Mouse (Mus musculus) forebrain, embryonic 12.5 days (tissue): ENCODE data around the gene Galnt18. TPM values are rescaled to one million over a fixed set of nuclear protein-coding genes. Genes with fewer than 3 reads are reported as not detected.

Experiments
- ATAC-seq: fragments of 200-750 bp; cut with Nextera tagmentation; 2 replicates; pipeline ENCODE4 v1.8.0; 2017; ENCODE audit warnings: moderate TSS enrichment; ENCODE audit not compliant: low FRiP score
- H3K27ac ChIP-seq: fragments of 300-500 bp; sonication (generic); 2 replicates; pipeline ENCODE4 v1.5.1; 2016; ENCODE audit warnings: mild to moderate bottlenecking
- H3K27me3 ChIP-seq: fragments of 300-500 bp; sonication (generic); 2 replicates; pipeline ENCODE4 v1.6.1; 2016; ENCODE audit warnings: mild to moderate bottlenecking
- H3K36me3 ChIP-seq: fragments of 300-500 bp; sonication (generic); replicated peaks from 2 replicates; pipeline ENCODE4 v1.6.1; 2016; ENCODE audit warnings: mild to moderate bottlenecking
- H3K4me1 ChIP-seq: fragments of 300-500 bp; sonication (generic); 2 replicates; pipeline ENCODE4 v1.6.1; 2016
- H3K4me2 ChIP-seq: fragments of 300-500 bp; sonication (generic); 2 replicates; pipeline ENCODE4 v1.6.1; 2016; ENCODE audit warnings: mild to moderate bottlenecking, moderate library complexity
- H3K4me3 ChIP-seq: fragments of 300-500 bp; sonication (generic); replicated peaks from 2 replicates; pipeline ENCODE4 v1.5.1; 2016; ENCODE audit warnings: mild to moderate bottlenecking
- H3K9ac ChIP-seq: fragments of 300-500 bp; sonication (generic); 2 replicates; pipeline ENCODE4 v1.6.1; 2016; ENCODE audit warnings: mild to moderate bottlenecking
- H3K9me3 ChIP-seq: fragments of 300-500 bp; sonication (generic); 2 replicates; pipeline ENCODE4 v1.6.1; 2016
- WGBS: fragments of 180-500 bp; shearing (Covaris S2); methylation state at CpG from one replicate; pipeline ENCODE4 v1.1.7; 2016; 5-methylcytosine and 5-hydroxymethylcytosine counted together
- microRNA-seq: library from miRNA; unstranded; fragments of <30 nt; microRNA quantifications from one replicate; pipeline ENCODE4, GENCODE M21; 2017
- polyA plus RNA-seq: library from polyadenylated mRNA; unstranded; fragments of >200 nt; fragmentation: Nextera tagmentation; extraction: Ambion mirVana; gene quantifications from 2 replicates; pipeline ENCODE4 v1.2.1, GENCODE M21; 2016

Galnt18 gene
- polyA plus RNA-seq, 1 experiment from 2014 or later, result 5.6 TPM

GRCm38 (mm10) chr7:111466121-111466520 lies 313.7 kb downstream of the Galnt18 start:
- 85% methylated on average over 3 of the region's 3 CpGs for WGBS
- no peaks in the 10 kb centered on the region for H3K4me1 ChIP-seq

GRCm38 (mm10) chr7:111459716-111460115 lies 320.1 kb downstream of the Galnt18 start:
- no peak overlapping the region for H3K27ac ChIP-seq
- no peak overlapping the region for H3K9ac ChIP-seq
- no peaks in the 10 kb centered on the region for H3K9me3 ChIP-seq
- no peak overlapping the region for H3K4me2 ChIP-seq
- H3K27me3 ChIP-seq, result no peaks in the 10 kb centered on the region
- 83% methylated on average over 4 of the region's 4 CpGs for WGBS
- H3K4me1 ChIP-seq, result no peaks in the 10 kb centered on the region
- no peak overlapping the region for H3K4me3 ChIP-seq
- no peaks in the 10 kb centered on the region for H3K36me3 ChIP-seq
- ATAC-seq, result no peak

More at GRCm38 (mm10) chr7:111466121-111466520, 313.7 kb downstream of the Galnt18 start:
- H3K36me3 ChIP-seq, result no peaks in the 10 kb centered on the region
- no peak overlapping the region for H3K4me3 ChIP-seq
- ATAC-seq, result no peak
- H3K4me2 ChIP-seq, result no peak overlapping the region
- no peaks in the 10 kb centered on the region for H3K9me3 ChIP-seq
- H3K27ac ChIP-seq, result no peak overlapping the region
- H3K9ac ChIP-seq, result no peak overlapping the region
- H3K27me3 ChIP-seq, result no peaks in the 10 kb centered on the region

- Histone ChIP-seq H3K9me3 (no peaks in the 10 kb centered on the region), H3K27ac (no peak overlapping the region), H3K4me2 (no peak overlapping the region), H3K27me3 (no peaks in the 10 kb centered on the region), H3K36me3 (no peaks in the 10 kb centered on the region), H3K4me3 (no peak overlapping the region), H3K4me1 (no peaks in the 10 kb centered on the region), H3K9ac (no peak overlapping the region)
- whole genome bisulfite sequencing, result 86% methylated on average over 3 of the region's 3 CpGs
- no peak for ATAC-seq
Observed at GRCm38 (mm10) chr7:111456007-111456406, 323.8 kb downstream of the Galnt18 start.

- no peaks in the 10 kb centered on the region for H3K9me3 ChIP-seq
- no peak for ATAC-seq
- no peaks in the 10 kb centered on the region for H3K36me3 ChIP-seq
- no peaks in the 10 kb centered on the region for H3K4me1 ChIP-seq
- no peaks in the 10 kb centered on the region for H3K27me3 ChIP-seq
- 90% methylated on average over 4 of the region's 4 CpGs for WGBS
- H3K9ac ChIP-seq, result no peak overlapping the region
- H3K4me3 ChIP-seq, result no peak overlapping the region
- no peak overlapping the region for H3K27ac ChIP-seq
- H3K4me2 ChIP-seq, result no peak overlapping the region
Observed at GRCm38 (mm10) chr7:111455541-111455940, 324.2 kb downstream of the Galnt18 start.

- Histone ChIP-seq H3K27me3 (no peaks in the 10 kb centered on the region), H3K4me3 (no peak overlapping the region)
- WGBS, result 43% methylated on average over 1 of the region's 1 CpGs
Observed at GRCm38 (mm10) chr7:111452000-111452399, 327.8 kb downstream of the Galnt18 start.

GRCm38 (mm10) chr7:111450286-111451095 lies 329.3 kb downstream of the Galnt18 start:
- Histone ChIP-seq H3K4me3 (no peak overlapping the region), H3K9ac (no peak overlapping the region), H3K27me3 (no peaks in the 10 kb centered on the region), H3K4me2 (no peak overlapping the region), H3K27ac (no peak overlapping the region), H3K9me3 (no peaks in the 10 kb centered on the region), H3K4me1 (no peaks in the 10 kb centered on the region), H3K36me3 (no peaks in the 10 kb centered on the region)
- 81% methylated on average over 6 of the region's 6 CpGs for WGBS
- no peak for ATAC-seq

More at GRCm38 (mm10) chr7:111452000-111452399, 327.8 kb downstream of the Galnt18 start:
- Histone ChIP-seq H3K9me3 (no peaks in the 10 kb centered on the region), H3K4me1 (no peaks in the 10 kb centered on the region), H3K27ac (no peak overlapping the region), H3K36me3 (no peaks in the 10 kb centered on the region), H3K9ac (no peak overlapping the region), H3K4me2 (no peak overlapping the region)
- ATAC-seq, result no peak

- Histone ChIP-seq H3K4me2 (no peak overlapping the region), H3K27ac (no peak overlapping the region), H3K9ac (no peak overlapping the region), H3K4me3 (no peak overlapping the region), H3K4me1 (peaks cover 13% of the 10 kb centered on the region; the same call in 1 of the 2 replicates), H3K9me3 (no peaks in the 10 kb centered on the region), H3K36me3 (no peaks in the 10 kb centered on the region), H3K27me3 (no peaks in the 10 kb centered on the region)
- WGBS, result 25% methylated on average over 2 of the region's 2 CpGs
- no peak for ATAC-seq
Observed at GRCm38 (mm10) chr7:111433173-111433572, 346.6 kb downstream of the Galnt18 start.

- no peak for ATAC-seq
- 85% methylated on average over 1 of the region's 1 CpGs for WGBS
- no peaks in the 10 kb centered on the region for H3K36me3 ChIP-seq
- H3K4me2 ChIP-seq, result no peak overlapping the region
- H3K27ac ChIP-seq, result no peak overlapping the region
- H3K4me1 ChIP-seq, result no peaks in the 10 kb centered on the region
- H3K9me3 ChIP-seq, result no peaks in the 10 kb centered on the region
- H3K9ac ChIP-seq, result no peak overlapping the region
- H3K27me3 ChIP-seq, result no peaks in the 10 kb centered on the region
- H3K4me3 ChIP-seq, result no peak overlapping the region
Observed at GRCm38 (mm10) chr7:111427392-111427791, 352.4 kb downstream of the Galnt18 start.

Small RNAs within 50 kb of the gene (microRNA-seq; reads per million reads assigned to microRNA genes)
- not detected for gene Gm25787

Other genes with a start within 250 kb of the Galnt18 start
- 113 and 115 TPM in 2 replicates for gene Usp47, start 243.5 kb upstream of the Galnt18 start, polyA plus RNA-seq